Mouse (Mus musculus): ENCODE measurements around the gene Pank1. TPM values are rescaled to one million over a fixed set of nuclear protein-coding genes. Genes with fewer than 3 reads are reported as not detected.

Pank1 gene
- polyA plus RNA-seq, 1 experiment from 2014 or later = 7.0 TPM

- Histone ChIP-seq H3K9ac (ENCODE audit: low read length) (no peak overlapping the region), H3K4me3 (ENCODE audit: low read depth, low read length) (no peak overlapping the region), H3K27me3 (replicated peaks; ENCODE audit: control insufficient read depth, insufficient read depth, low read length) (no peaks in the 10 kb centered on the region), H3K4me1 (ENCODE audit: control insufficient read depth, insufficient read depth, low read length) (no peaks in the 10 kb centered on the region), H3K27ac (ENCODE audit: low read depth, low read length) (no peak overlapping the region), H3K36me3 (ENCODE audit: control insufficient read depth, insufficient read depth, low read length) (no peaks in the 10 kb centered on the region), H3K4me2 (ENCODE audit: low read length) (no peak overlapping the region), H3K9me3 (replicated peaks; ENCODE audit: control insufficient read depth, low read length) (no peaks in the 10 kb centered on the region)
- 88% methylated on average over 4 of the region's 4 CpGs for WGBS
- DNase-seq (ENCODE audit: low spot score) (no peak), ATAC-seq (no peak)
Measured at GRCm38 (mm10) chr19:34886324-34886723, 7.1 kb upstream of the Pank1 start.

DNA sequence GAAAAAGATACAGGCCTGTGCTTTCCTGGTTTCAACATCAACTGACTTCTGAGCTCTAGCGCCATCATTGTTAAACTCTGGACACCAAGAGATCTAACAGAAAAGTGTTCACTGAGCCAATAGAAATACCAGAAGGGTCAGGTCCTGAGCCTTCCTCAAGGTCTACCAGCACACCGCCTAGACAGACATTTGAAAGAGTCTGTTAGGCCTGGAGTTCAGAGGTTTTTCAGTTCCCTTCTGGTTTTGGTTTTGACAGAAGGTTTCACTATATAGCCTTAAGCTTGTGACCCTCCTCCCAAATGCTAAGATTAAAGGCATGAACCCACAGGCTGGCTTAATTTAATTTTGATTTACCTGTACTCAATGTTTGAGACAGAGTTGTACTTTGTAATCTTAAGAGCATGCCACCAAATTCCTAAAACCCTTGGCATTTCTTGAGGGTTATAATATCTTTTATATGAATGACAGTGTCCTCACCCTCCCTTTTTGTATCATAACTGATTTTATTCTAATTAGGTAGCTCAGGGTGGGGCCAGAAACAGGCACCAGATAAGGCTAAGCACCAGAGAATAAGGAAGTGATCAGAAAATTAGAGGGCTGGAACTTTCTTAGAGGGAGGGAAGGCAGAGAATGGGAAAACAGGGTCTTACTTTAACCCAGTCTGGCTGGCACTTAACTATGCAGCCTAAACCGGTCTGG is 4.4 kb upstream of the Pank1 start:
- Histone ChIP-seq H3K9ac (ENCODE audit: low read length) (no peak overlapping the region), H3K4me2 (ENCODE audit: low read length) (no peak overlapping the region), H3K27me3 (replicated peaks; ENCODE audit: control insufficient read depth, insufficient read depth, low read length) (no peaks in the 10 kb centered on the region), H3K4me1 (ENCODE audit: control insufficient read depth, insufficient read depth, low read length) (no peaks in the 10 kb centered on the region; the same call in 1 of the 2 replicates), H3K4me3 (ENCODE audit: low read depth, low read length) (no peak overlapping the region), H3K9me3 (replicated peaks; ENCODE audit: control insufficient read depth, low read length) (no peaks in the 10 kb centered on the region), H3K36me3 (ENCODE audit: control insufficient read depth, insufficient read depth, low read length) (no peaks in the 10 kb centered on the region), H3K27ac (ENCODE audit: low read depth, low read length) (no peak overlapping the region)
- WGBS = 87% methylated on average over 3 of the region's 3 CpGs
- ATAC-seq (no peak), DNase-seq (ENCODE audit: low spot score) (no peak)

GRCm38 (mm10) chr19:34882443-34882842 is 3.2 kb upstream of the Pank1 start:
- H3K4me1 ChIP-seq (ENCODE audit: control insufficient read depth, insufficient read depth, low read length) = peaks cover 1% of the 10 kb centered on the region; the same call in 1 of the 2 replicates
- no peak for ATAC-seq
- H3K4me3 ChIP-seq (ENCODE audit: low read depth, low read length) = no peak overlapping the region
- DNase-seq (ENCODE audit: low spot score) = no peak
- 88% methylated on average over 2 of the region's 2 CpGs for WGBS
- no peaks in the 10 kb centered on the region for H3K27me3 ChIP-seq (replicated peaks; ENCODE audit: control insufficient read depth, insufficient read depth, low read length)
- no peak overlapping the region for H3K9ac ChIP-seq (ENCODE audit: low read length)
- no peak overlapping the region for H3K4me2 ChIP-seq (ENCODE audit: low read length)
- H3K9me3 ChIP-seq (replicated peaks; ENCODE audit: control insufficient read depth, low read length) = no peaks in the 10 kb centered on the region
- no peak overlapping the region for H3K27ac ChIP-seq (ENCODE audit: low read depth, low read length)
- no peaks in the 10 kb centered on the region for H3K36me3 ChIP-seq (ENCODE audit: control insufficient read depth, insufficient read depth, low read length)

DNA sequence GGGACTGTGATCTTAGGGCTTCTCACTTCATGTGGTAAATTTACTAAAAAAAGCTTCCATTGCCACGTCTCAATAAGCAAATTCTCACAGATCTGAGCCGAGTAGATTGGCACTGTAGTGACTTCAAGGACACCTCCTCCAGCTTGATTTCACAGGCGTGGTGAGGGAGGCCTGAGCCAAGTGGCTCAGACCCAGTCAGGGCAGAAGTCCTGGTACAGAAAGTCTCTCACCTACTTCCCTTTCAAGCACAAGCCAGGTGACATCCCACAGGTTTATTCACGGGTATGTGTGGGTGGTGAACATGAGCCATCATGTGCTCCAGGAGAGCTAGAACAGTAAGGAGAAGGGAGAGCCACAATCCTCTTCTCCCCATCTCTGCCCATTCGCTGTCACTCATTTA is 1.9 kb upstream of the Pank1 start:
- no peak overlapping the region for H3K9ac ChIP-seq (ENCODE audit: low read length)
- H3K4me3 ChIP-seq (ENCODE audit: low read depth, low read length) = no peak overlapping the region
- DNase-seq (ENCODE audit: low spot score) = no peak
- H3K9me3 ChIP-seq (replicated peaks; ENCODE audit: control insufficient read depth, low read length) = no peaks in the 10 kb centered on the region
- no peaks in the 10 kb centered on the region for H3K27me3 ChIP-seq (replicated peaks; ENCODE audit: control insufficient read depth, insufficient read depth, low read length)
- WGBS = 81% methylated on average over 5 of the region's 5 CpGs
- H3K4me2 ChIP-seq (ENCODE audit: low read length) = no peak overlapping the region
- no peak overlapping the region for H3K27ac ChIP-seq (ENCODE audit: low read depth, low read length)
- peaks cover 2% of the 10 kb centered on the region; the same call in 1 of the 2 replicates for H3K4me1 ChIP-seq (ENCODE audit: control insufficient read depth, insufficient read depth, low read length)
- no peak for ATAC-seq
- no peaks in the 10 kb centered on the region for H3K36me3 ChIP-seq (ENCODE audit: control insufficient read depth, insufficient read depth, low read length)

- ATAC-seq (no peak), DNase-seq (ENCODE audit: low spot score) (no peak)
- Histone ChIP-seq H3K27me3 (replicated peaks; ENCODE audit: control insufficient read depth, insufficient read depth, low read length) (no peaks in the 10 kb centered on the region), H3K9me3 (replicated peaks; ENCODE audit: control insufficient read depth, low read length) (no peaks in the 10 kb centered on the region), H3K36me3 (ENCODE audit: control insufficient read depth, insufficient read depth, low read length) (no peaks in the 10 kb centered on the region), H3K4me3 (ENCODE audit: low read depth, low read length) (peak overlapping the region; percentile 91), H3K27ac (ENCODE audit: low read depth, low read length) (peak overlapping the region; percentile 98), H3K4me2 (ENCODE audit: low read length) (peak overlapping the region; percentile 79), H3K4me1 (ENCODE audit: control insufficient read depth, insufficient read depth, low read length) (peaks cover 2% of the 10 kb centered on the region; the same call in 1 of the 2 replicates), H3K9ac (ENCODE audit: low read length) (peak overlapping the region; percentile 97)
- WGBS = 18% methylated on average over 6 of the region's 6 CpGs
Measured at GRCm38 (mm10) chr19:34879624-34880023, 369 bp upstream of the Pank1 start.

- no peaks in the 10 kb centered on the region for H3K36me3 ChIP-seq (ENCODE audit: control insufficient read depth, insufficient read depth, low read length)
- peak overlapping the region; percentile 97 for H3K9ac ChIP-seq (ENCODE audit: low read length)
- no peaks in the 10 kb centered on the region for H3K9me3 ChIP-seq (replicated peaks; ENCODE audit: control insufficient read depth, low read length)
- DNase-seq (ENCODE audit: low spot score) (peak; percentile 97), ATAC-seq (peak; percentile 96)
- peak overlapping the region; percentile 98 for H3K27ac ChIP-seq (ENCODE audit: low read depth, low read length)
- H3K27me3 ChIP-seq (replicated peaks; ENCODE audit: control insufficient read depth, insufficient read depth, low read length) = no peaks in the 10 kb centered on the region
- peak overlapping the region; percentile 91 for H3K4me3 ChIP-seq (ENCODE audit: low read depth, low read length)
- H3K4me1 ChIP-seq (ENCODE audit: control insufficient read depth, insufficient read depth, low read length) = peaks cover 2% of the 10 kb centered on the region; the same call in 1 of the 2 replicates
- peak overlapping the region; percentile 79 for H3K4me2 ChIP-seq (ENCODE audit: low read length)
- WGBS = under 1% methylated on average over 44 of the region's 45 CpGs
Measured at GRCm38 (mm10) chr19:34877898-34878602, 1.2 kb downstream of the Pank1 start.

GRCm38 (mm10) chr19:34876676-34877075 is 2.6 kb downstream of the Pank1 start:
- Histone ChIP-seq H3K4me3 (ENCODE audit: low read depth, low read length) (peak overlapping the region; percentile 91; the same call in 1 of the 2 replicates), H3K27ac (ENCODE audit: low read depth, low read length) (no peak overlapping the region), H3K4me2 (ENCODE audit: low read length) (peak overlapping the region; percentile 79; the same call in 1 of the 2 replicates), H3K27me3 (replicated peaks; ENCODE audit: control insufficient read depth, insufficient read depth, low read length) (no peaks in the 10 kb centered on the region), H3K9ac (ENCODE audit: low read length) (no peak overlapping the region), H3K4me1 (ENCODE audit: control insufficient read depth, insufficient read depth, low read length) (peaks cover 2% of the 10 kb centered on the region; the same call in 1 of the 2 replicates), H3K36me3 (ENCODE audit: control insufficient read depth, insufficient read depth, low read length) (no peaks in the 10 kb centered on the region), H3K9me3 (replicated peaks; ENCODE audit: control insufficient read depth, low read length) (no peaks in the 10 kb centered on the region)
- WGBS = 81% methylated on average over 7 of the region's 7 CpGs
- no peak for ATAC-seq
- DNase-seq (ENCODE audit: low spot score) = no peak

- DNase-seq (ENCODE audit: low spot score) (no peak), ATAC-seq (no peak)
- Histone ChIP-seq H3K27me3 (replicated peaks; ENCODE audit: control insufficient read depth, insufficient read depth, low read length) (no peaks in the 10 kb centered on the region), H3K4me2 (ENCODE audit: low read length) (no peak overlapping the region), H3K9ac (ENCODE audit: low read length) (no peak overlapping the region), H3K4me3 (ENCODE audit: low read depth, low read length) (no peak overlapping the region), H3K9me3 (replicated peaks; ENCODE audit: control insufficient read depth, low read length) (no peaks in the 10 kb centered on the region), H3K36me3 (ENCODE audit: control insufficient read depth, insufficient read depth, low read length) (no peaks in the 10 kb centered on the region), H3K4me1 (ENCODE audit: control insufficient read depth, insufficient read depth, low read length) (no peaks in the 10 kb centered on the region), H3K27ac (ENCODE audit: low read depth, low read length) (no peak overlapping the region)
- whole genome bisulfite sequencing = 88% methylated on average over 3 of the region's 3 CpGs
Measured at GRCm38 (mm10) chr19:34869375-34869774, 9.9 kb downstream of the Pank1 start.

Data from forebrain, embryonic 14.5 days (tissue).